Mouse (Mus musculus) lung, postnatal 4 days (tissue): ENCODE measurements around the gene Cry1.

ENCODE experiments used
- DNase-seq, 2 experiments: peaks; one replicate each; pipeline ENCODE4 v3.0.0; 2021

Cry1 gene

GRCm38 (mm10) chr10:85184964-85185608, at the start of gene Cry1:
TSS of gene Cry1 (minus strand) at chr10:85185064.
- DNase-seq = peak; percentile 98

DNA sequence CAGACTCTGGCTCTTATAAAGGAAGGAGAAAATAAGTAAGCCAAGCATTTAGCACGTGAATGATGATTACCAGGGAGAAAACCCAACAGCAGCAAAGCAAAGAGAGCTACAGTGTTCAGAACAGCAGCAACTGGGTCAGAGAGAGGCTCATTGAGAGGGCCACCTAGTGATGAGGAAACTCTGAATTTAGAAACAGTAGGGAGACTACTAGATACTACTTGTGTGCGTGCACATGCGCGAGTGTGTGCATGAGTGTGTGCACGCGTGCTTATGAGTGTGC, 36.8 kb upstream of the Cry1 start:
- DNase-seq = no peak

DNA sequence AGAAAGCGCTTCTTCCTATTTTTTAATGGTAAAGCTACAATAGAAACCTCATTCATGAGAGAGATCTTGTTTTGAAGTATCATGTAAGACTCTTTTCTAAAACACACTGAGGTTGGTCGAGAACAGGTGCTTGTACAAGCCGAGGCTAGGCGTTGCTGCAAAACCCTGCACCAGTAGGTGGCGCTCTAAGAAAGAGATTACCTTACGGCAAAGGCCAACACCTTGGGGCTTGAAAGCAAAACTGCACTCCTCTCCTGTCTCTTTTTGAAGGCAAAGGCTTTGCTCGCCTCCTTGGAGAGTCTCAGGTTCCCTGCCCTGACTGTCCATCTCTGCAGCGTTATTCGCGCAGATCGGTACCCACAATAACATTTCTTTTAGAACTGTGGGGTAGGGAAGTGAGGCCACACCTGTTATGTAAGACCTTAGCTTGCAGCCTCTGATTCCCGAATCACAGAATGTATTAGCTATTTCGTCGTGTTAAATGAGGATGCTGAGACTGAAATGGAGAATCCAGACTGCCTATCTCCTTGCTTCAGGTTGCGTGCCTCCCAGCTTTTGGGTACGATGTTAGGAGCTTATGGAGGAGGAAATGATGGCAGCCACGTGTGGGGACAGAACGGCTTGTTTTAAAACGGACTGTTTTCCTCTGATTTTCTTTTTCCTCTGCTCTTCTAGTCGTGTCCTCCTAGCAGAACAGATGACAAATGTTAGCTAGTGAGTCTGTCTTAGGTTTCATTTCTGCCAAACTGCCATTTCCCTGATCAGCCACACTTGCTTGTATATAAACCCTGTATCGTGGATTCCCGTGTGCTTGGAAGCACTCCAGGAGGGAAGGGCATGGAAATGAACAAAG, 36.3 kb upstream of the Cry1 start:
- peak; percentile 35 to 81 for DNase-seq

DNA sequence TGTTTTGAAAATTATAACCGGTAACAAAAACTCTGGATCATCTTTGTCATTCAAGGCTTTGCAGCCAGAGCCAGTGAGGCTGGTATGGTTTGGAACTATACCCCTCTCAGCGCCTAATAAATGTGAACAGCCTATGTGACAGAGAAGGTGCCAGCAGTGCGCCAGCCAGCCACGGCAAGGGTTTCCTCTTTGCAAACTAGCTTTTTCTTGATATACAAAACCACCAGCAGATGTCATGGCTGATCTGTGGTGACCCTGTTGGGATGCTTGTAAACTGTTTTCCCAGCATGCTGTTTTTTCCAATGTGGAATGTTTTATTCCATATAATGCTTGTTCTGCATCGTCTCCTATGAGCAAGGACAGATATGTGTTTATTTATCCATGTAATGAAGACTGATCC, 30.0 kb upstream of the Cry1 start:
- DNase-seq = no peak

DNA sequence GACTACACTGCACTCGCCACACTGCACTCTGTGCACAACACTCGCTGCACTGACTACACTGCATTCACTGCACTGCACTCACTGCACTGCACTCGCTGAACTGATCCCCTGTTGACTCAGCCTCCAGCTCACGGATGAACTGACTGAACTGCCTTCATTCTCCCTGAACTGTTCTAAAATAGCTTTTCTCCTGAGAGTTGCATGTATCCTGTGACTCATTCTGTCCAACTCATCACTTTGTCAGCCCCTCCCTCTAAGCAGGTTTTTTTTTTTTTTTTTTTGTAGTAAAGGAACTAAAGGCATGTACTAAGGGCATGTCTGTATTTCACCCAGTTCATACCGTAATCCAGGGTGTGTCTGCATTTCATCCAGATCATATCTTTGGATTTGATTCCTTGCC, 26.8 kb upstream of the Cry1 start:
- no peak for DNase-seq

DNA sequence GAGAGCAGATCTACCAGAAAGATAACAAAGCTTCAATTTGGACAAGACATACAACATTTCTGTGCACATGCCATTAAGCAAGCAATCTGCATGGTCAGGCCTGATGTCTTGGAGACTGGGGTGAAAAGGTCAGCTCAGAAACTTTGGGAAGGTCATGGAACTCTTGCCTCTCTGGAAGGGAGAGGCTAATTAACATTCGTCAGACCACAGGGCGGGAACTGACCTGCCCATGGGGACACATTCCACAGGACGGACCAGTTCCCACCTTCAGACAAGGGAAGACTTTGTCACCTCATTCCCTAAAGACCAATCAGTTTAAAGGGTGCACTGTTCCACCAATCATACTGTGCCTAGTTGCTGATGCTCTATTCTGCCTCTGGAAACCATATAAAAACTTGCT, 25.3 kb upstream of the Cry1 start:
- no peak for DNase-seq

DNA sequence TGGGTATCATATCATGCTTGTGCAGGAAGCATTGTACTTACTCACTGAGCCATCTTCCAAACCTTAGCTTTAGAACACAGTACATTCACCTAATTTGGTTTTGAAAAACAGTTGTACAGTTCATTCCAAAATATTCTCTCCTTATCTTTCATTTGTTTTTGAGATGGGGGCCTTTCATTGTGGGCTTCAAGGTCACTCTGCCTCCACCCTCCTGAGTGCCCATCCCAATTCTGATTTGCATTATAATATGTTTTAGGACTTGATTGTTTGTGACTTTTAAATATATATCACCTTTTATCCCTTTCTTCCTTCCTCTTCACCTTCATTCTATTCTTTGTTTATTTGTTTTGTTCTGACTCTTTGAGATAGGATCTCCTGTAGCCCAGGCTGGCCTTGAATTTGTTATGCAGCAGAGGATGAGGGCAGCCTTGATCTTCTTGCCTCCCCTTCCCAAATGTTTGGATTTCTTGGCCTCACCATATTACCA, 24.3 kb upstream of the Cry1 start:
- DNase-seq = no peak

DNA sequence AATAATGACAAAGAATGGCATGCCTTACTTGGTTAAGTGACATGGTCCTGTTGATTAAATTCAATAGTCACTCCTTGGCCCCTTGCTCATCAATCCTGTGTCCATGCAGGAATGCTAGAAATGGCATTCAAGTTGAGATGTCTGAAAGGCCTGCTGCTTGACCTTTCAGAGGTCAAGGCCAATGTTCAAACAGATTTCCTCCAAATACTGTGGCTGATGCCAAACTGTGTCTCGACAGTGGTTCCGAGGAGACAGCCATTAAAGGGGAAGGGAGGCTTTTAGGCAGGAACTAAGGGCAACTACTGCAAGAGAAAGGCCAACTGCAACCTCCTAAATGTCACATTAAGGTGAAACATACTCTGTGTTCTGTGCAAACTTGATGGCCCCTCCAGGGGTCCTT, 20.5 kb upstream of the Cry1 start:
- no peak for DNase-seq

GRCm38 (mm10) chr10:85204255-85204855, 19.5 kb upstream of the Cry1 start:
- DNase-seq = no peak

- DNase-seq = peak; percentile 28 to 36
These were observed 9.7 kb upstream of the Cry1 start for GRCm38 (mm10) chr10:85194528-85194927.

DNA sequence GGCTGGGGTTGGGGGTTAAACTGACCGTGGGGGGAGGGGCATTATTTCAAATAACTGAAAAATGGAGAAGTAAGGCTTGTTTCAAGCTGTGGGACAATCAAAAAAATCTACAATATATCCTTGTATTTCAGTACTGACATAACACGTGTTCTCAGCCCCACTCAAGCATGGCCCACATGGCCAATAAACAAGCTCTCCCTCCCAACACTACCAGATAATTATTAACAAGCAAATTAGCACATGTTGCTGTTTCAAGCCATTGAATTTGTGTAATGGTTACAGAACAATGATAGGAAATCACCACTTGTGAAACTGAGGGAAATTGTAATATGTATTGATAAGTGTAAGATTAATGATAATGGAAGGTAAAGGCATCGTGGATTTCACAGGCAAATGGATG, 8.5 kb upstream of the Cry1 start:
- no peak for DNase-seq

- DNase-seq = no peak
These were observed 5.8 kb upstream of the Cry1 start for GRCm38 (mm10) chr10:85190652-85191051.

GRCm38 (mm10) chr10:85189966-85190365, 5.1 kb upstream of the Cry1 start:
- DNase-seq = no peak

DNA sequence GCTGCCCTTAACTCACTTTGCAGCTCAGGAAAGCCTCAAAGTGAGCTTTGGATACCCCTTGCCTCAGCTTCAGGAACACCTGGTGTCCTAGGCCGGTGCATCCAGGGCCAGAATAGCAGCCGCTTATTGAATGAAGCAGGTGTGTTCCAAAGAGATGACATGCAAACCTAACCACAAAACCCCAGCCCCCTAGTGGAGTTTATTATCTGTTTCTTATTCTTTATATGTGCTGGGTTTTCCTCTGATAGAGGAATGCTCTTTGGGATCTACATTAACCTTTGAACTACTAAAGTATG, 1.6 kb upstream of the Cry1 start:
- DNase-seq = no peak

GRCm38 (mm10) chr10:85185639-85186498, 1.0 kb upstream of the Cry1 start:
- peak; percentile 26 to 30 for DNase-seq

GRCm38 (mm10) chr10:85184201-85184963, 482 bp downstream of the Cry1 start:
- DNase-seq = peak; percentile 57 to 60

- DNase-seq = peak in 1 of 2 experiments; percentile 49
These were observed 1.2 kb downstream of the Cry1 start for GRCm38 (mm10) chr10:85183619-85184018.

DNA sequence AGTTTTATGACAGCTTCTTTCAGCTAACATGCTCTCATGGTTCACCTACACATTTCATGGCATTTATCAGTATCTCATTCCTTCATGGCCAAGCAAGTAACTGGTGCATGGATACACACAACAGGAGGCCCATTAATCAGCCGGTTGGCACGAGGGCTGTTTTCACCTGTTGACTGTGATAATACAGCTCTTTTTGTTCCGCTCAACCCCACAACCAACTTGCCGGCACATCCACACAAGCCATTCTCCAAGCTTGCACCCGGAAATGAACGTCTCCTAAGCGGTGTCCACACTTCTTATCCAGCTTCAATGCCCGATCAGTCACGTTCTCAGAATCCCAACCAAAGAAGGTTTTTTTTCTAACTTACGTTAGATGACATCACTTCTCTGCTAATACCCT, 2.1 kb downstream of the Cry1 start:
- no peak for DNase-seq

- no peak for DNase-seq
These were observed 8.2 kb downstream of the Cry1 start for GRCm38 (mm10) chr10:85176640-85177039.

- DNase-seq = no peak
These were observed 19.6 kb downstream of the Cry1 start for GRCm38 (mm10) chr10:85165306-85165705.

- DNase-seq = no peak
These were observed 20.1 kb downstream of the Cry1 start for GRCm38 (mm10) chr10:85164791-85165190.

GRCm38 (mm10) chr10:85161745-85162351, 23.0 kb downstream of the Cry1 start:
- DNase-seq = no peak
